Mouse (Mus musculus) kidney, adult 2 months (tissue): ENCODE data around the gene Fpr1.

ENCODE experiments used
- CTCF ChIP-seq: fragments of 200-500 bp; conservative IDR thresholded peaks from 2 replicates; pipeline ENCODE4 v1.5.1; 2011; ENCODE audit warnings: low read depth, mild to moderate bottlenecking, control low read depth, low read length, moderate library complexity, mixed read lengths; ENCODE audit not compliant: insufficient read depth, insufficient read length
- POLR2A ChIP-seq: fragments of 200-500 bp; IDR thresholded peaks from one replicate; pipeline ENCODE4 v1.6.1; 2011; ENCODE audit warnings: low read depth, low read length, control low read depth

DNA sequence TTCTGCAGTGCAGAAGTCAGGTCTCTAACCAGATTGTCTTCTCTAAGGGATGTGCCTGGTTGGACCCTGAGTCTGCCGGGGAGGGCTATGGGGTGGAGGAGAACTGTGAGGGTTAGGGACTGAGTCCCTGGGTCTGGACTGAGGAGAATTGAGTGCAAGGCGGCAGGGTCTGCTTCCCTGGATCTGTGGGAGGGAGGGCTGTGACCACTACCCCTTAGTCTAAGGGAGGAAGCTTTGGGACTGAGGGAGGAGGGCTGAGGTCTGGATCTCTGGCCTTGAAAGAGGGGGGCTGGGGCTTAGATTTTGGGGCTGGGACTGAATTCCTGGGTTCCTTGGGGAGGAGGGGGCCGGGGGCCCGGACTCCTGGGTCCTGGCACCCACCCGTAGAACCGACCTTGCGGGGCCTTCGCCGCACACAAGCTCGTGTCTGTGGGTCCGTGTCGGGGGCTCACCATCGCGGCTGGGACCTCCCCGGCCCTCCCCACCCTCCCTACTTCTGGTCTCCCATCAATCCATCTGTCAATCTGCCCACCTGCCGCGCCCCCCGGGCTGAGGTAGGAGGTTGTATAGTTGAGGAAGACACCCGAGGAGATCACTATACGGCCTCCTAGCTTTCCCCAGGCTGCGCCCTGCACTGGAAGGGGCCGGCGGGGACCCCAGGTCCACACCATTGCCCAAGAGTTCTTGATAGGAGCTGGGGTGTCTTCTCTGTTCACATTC, 53.8 kb downstream of the Fpr1 start:
- TF ChIP-seq POLR2A = no peak
- TF ChIP-seq CTCF = no peak
